Mouse (Mus musculus) kidney, embryonic 16.5 days (tissue): ENCODE measurements around the gene Fbxl19. TPM values are rescaled to one million over a fixed set of nuclear protein-coding genes. Genes with fewer than 3 reads are reported as not detected.
A peak's percentile ranks its signal among the peaks of the same experiment; 100 is the strongest.

Experiments used
- ATAC-seq: fragments of 200-750 bp; cut with Nextera tagmentation; 2 replicates; pipeline ENCODE4 v1.8.0; 2017; ENCODE audit warnings: moderate TSS enrichment; ENCODE audit not compliant: low FRiP score, low TSS enrichment
- H3K27ac ChIP-seq: fragments of 300-500 bp; sonication (generic); 2 replicates; pipeline ENCODE4 v1.5.1; 2014; ENCODE audit warnings: low read length
- H3K27me3 ChIP-seq: fragments of 300-500 bp; sonication (generic); 2 replicates; pipeline ENCODE4 v1.6.1; 2014; ENCODE audit warnings: low read length, control low read depth, mixed read lengths; ENCODE audit not compliant: insufficient read depth
- H3K36me3 ChIP-seq: fragments of 300-500 bp; sonication (generic); 2 replicates; pipeline ENCODE4 v1.6.1; 2014; ENCODE audit warnings: low read length, control low read depth, mixed read lengths; ENCODE audit not compliant: insufficient read depth
- H3K4me1 ChIP-seq: fragments of 300-500 bp; sonication (generic); 2 replicates; pipeline ENCODE4 v1.6.1; 2014; ENCODE audit warnings: low read length, control low read depth, mixed read lengths; ENCODE audit not compliant: insufficient read depth
- H3K4me2 ChIP-seq: fragments of 300-500 bp; sonication (generic); replicated peaks from 2 replicates; pipeline ENCODE4 v1.6.1; 2014; ENCODE audit warnings: low read depth, low read length
- H3K4me3 ChIP-seq: fragments of 300-500 bp; sonication (generic); 2 replicates; pipeline ENCODE4 v1.5.1; 2014; ENCODE audit warnings: mild to moderate bottlenecking, low read length
- H3K9ac ChIP-seq: fragments of 300-500 bp; sonication (generic); replicated peaks from 2 replicates; pipeline ENCODE4 v1.6.1; 2014; ENCODE audit warnings: low read length
- H3K9me3 ChIP-seq: fragments of 300-500 bp; sonication (generic); 2 replicates; pipeline ENCODE4 v1.6.1; 2016; ENCODE audit warnings: low read length, control low read depth
- WGBS: fragments of 180-500 bp; shearing (Covaris S2); extraction: QIAGEN DNeasy Blood & Tissue Kit; methylation state at CpG from one replicate; pipeline ENCODE4 v1.1.7; 2014; 5-methylcytosine and 5-hydroxymethylcytosine counted together
- polyA plus RNA-seq: library from polyadenylated mRNA; unstranded; fragments of >200 nt; fragmentation: Nextera tagmentation; extraction: Ambion mirVana; gene quantifications from 2 replicates; pipeline ENCODE4 v1.2.1, GENCODE M21; 2015

Fbxl19 gene
- polyA plus RNA-seq, 1 experiment from 2014 or later = 5.4 TPM

DNA sequence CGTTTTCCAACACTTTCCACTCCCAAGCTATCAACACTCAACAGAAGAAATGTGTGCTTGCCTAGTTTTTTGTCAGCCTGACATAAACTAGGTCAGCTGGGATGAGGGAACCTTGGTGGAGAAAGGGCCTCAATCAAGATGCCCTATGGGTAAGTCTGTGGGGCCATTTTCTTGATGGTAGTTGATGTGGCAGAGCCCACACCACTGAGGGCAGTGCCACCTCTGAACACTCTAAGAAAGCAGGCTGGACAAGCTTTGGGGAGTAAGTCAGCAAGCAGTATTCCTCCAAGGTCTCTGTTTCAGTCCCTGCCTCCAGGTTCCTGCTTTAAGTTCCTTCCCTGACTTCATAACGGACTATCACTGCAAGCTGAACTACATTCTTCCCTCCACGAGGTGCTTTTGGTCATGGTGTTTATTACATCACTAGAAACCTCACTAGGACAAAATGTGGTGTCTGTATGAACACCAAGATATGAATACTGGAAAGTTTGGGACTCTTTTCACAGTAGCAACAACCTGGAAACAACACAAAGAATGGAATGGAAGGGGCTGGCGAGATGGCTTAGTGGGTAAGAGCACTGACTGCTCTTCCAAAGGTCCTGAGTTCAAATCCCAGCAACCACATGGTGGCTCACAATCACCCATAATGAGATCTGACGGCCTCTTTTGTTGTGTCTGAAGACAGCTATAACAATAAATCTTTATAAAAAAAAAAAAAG lies 34.9 kb upstream of the Fbxl19 start:
- Histone ChIP-seq H3K4me3 (peak overlapping the region; percentile 74), H3K27me3 (no peaks in the 10 kb centered on the region), H3K4me2 (peak overlapping the region; percentile 70), H3K9ac (peak overlapping the region; percentile 91), H3K9me3 (no peaks in the 10 kb centered on the region), H3K27ac (peak overlapping the region; percentile 99), H3K36me3 (peaks cover 16% of the 10 kb centered on the region), H3K4me1 (peaks cover 58% of the 10 kb centered on the region)
- ATAC-seq = no peak
- 77% methylated on average over 5 of the region's 5 CpGs for WGBS

DNA sequence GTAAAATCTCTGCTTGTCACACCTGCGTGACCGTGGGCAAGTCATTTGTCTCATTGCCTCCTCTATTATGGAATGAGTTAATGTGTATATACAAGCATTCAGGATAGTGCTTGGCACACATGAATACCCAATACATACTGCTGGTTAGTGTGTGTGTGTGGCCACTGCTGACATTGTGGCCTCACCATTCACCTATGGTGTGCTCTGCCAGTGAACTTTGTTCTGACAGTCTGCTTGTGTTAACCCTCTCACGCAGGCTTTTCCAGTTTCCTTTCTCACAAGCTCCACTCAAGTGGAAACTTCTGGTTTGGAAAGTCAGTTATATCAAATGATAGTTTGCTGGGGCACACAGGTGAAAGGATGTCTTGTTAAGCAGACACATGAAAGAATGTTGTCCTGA lies 33.3 kb upstream of the Fbxl19 start:
- Histone ChIP-seq H3K9ac (no peak overlapping the region), H3K4me3 (no peak overlapping the region), H3K4me2 (no peak overlapping the region), H3K27me3 (no peaks in the 10 kb centered on the region), H3K4me1 (peaks cover 55% of the 10 kb centered on the region), H3K27ac (peak overlapping the region; percentile 98), H3K9me3 (no peaks in the 10 kb centered on the region), H3K36me3 (peaks cover 7% of the 10 kb centered on the region)
- ATAC-seq = no peak
- WGBS = 78% methylated on average over 3 of the region's 3 CpGs

DNA sequence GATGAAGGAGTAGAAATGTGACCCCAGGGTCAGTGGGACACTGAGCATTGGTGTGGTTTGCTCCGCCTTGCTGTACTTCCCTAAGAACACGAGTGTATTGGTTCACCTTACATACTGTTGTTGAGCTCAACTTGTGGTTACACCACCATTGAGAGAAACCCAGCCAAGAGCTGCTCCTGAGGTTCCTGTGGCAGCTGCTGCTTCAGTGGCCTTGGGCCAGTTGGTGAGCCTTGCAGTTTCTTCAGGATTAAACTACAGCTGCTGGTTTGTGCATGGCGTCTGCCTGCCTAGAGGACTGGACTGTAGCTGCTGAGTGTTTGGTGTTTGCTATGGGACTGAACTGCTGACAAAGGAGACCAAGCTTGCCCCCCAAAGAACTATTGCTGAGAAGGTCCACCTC lies 32.9 kb upstream of the Fbxl19 start:
- Histone ChIP-seq H3K27ac (peak overlapping the region; percentile 98), H3K9me3 (no peaks in the 10 kb centered on the region), H3K4me3 (no peak overlapping the region), H3K9ac (no peak overlapping the region), H3K4me1 (peaks cover 53% of the 10 kb centered on the region), H3K36me3 (peaks cover 3% of the 10 kb centered on the region; the same call in 1 of the 2 replicates), H3K27me3 (no peaks in the 10 kb centered on the region), H3K4me2 (no peak overlapping the region)
- 68% methylated on average over 3 of the region's 3 CpGs for WGBS
- ATAC-seq = no peak

- no peaks in the 10 kb centered on the region for H3K27me3 ChIP-seq
- peak within 1 kb of the TSS; percentile 66 for H3K4me2 ChIP-seq
- no peaks in the 10 kb centered on the region for H3K36me3 ChIP-seq
- peak within 1 kb of the TSS; percentile 98 for H3K27ac ChIP-seq
- H3K4me3 ChIP-seq = peak within 1 kb of the TSS; percentile 50
- peak within 1 kb of the TSS; percentile 68 for H3K9ac ChIP-seq
- WGBS = 2% methylated on average over 28 of the region's 28 CpGs
- H3K4me1 ChIP-seq = peaks cover 49% of the 10 kb centered on the region
- H3K9me3 ChIP-seq = no peaks in the 10 kb centered on the region
- peak; percentile 37 for ATAC-seq
These were observed 31.6 kb upstream of the Fbxl19 start, which contains the start of gene Ctf1 for GRCm38 (mm10) chr7:127712461-127713385. Gene Ctf1, plus strand, starts transcription at chr7:127712736.

- no peak for ATAC-seq
- H3K9ac ChIP-seq = no peak overlapping the region
- H3K4me3 ChIP-seq = no peak overlapping the region
- H3K27ac ChIP-seq = no peak overlapping the region
- H3K36me3 ChIP-seq = no peaks in the 10 kb centered on the region
- H3K9me3 ChIP-seq = no peaks in the 10 kb centered on the region
- H3K4me1 ChIP-seq = peaks cover 40% of the 10 kb centered on the region
- 73% methylated on average over 4 of the region's 4 CpGs for WGBS
- H3K27me3 ChIP-seq = no peaks in the 10 kb centered on the region
- no peak overlapping the region for H3K4me2 ChIP-seq
These were observed 29.5 kb upstream of the Fbxl19 start for GRCm38 (mm10) chr7:127714816-127715215.

DNA sequence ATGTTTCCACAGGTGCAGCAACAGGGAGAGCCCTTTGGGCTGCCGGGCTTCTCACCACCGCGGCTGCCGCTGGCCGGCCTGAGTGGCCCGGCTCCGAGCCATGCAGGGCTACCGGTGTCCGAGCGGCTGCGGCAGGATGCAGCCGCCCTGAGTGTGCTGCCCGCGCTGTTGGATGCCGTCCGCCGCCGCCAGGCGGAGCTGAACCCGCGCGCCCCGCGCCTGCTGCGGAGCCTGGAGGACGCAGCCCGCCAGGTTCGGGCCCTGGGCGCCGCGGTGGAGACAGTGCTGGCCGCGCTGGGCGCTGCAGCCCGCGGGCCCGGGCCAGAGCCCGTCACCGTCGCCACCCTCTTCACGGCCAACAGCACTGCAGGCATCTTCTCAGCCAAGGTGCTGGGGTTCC lies 27.4 kb upstream of the Fbxl19 start:
- Histone ChIP-seq H3K27ac (no peak overlapping the region), H3K4me3 (peak overlapping the region; percentile 42), H3K4me1 (peaks cover 25% of the 10 kb centered on the region), H3K9ac (peak overlapping the region; percentile 63), H3K9me3 (no peaks in the 10 kb centered on the region), H3K27me3 (no peaks in the 10 kb centered on the region), H3K4me2 (peak overlapping the region; percentile 79), H3K36me3 (no peaks in the 10 kb centered on the region)
- peak; percentile 60 for ATAC-seq
- WGBS = 1% methylated on average over 33 of the region's 41 CpGs

DNA sequence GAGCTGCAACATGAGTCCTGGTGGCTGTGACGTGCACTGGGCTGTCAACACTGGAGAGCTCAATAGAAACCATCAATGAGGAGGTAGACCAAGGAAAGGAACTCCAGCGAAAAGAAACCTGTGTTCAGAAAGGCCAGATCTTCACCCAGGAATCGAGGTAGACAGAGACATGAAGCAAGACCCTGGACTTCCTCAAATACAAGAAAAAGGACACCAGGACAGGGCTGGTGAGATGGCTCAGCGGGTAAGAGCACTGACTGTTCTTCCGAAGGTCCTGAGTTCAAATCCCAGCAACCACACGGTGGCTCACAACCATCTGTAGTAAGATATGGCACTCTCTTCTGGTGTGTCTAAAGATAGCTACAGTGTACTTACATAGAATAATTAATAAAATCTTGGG lies 26.0 kb upstream of the Fbxl19 start:
- H3K4me3 ChIP-seq = no peak overlapping the region
- H3K9me3 ChIP-seq = no peaks in the 10 kb centered on the region
- no peak overlapping the region for H3K27ac ChIP-seq
- no peak overlapping the region for H3K4me2 ChIP-seq
- 88% methylated on average over 6 of the region's 6 CpGs for WGBS
- no peak for ATAC-seq
- no peaks in the 10 kb centered on the region for H3K36me3 ChIP-seq
- H3K9ac ChIP-seq = no peak overlapping the region
- no peaks in the 10 kb centered on the region for H3K27me3 ChIP-seq
- H3K4me1 ChIP-seq = peaks cover 14% of the 10 kb centered on the region

- H3K4me3 ChIP-seq = no peak overlapping the region
- H3K36me3 ChIP-seq = no peaks in the 10 kb centered on the region
- ATAC-seq = no peak
- H3K9ac ChIP-seq = no peak overlapping the region
- no peak overlapping the region for H3K4me2 ChIP-seq
- no peaks in the 10 kb centered on the region for H3K27me3 ChIP-seq
- H3K4me1 ChIP-seq = peaks cover 8% of the 10 kb centered on the region
- 89% methylated on average over 6 of the region's 6 CpGs for WGBS
- no peak overlapping the region for H3K27ac ChIP-seq
- H3K9me3 ChIP-seq = no peaks in the 10 kb centered on the region
These were observed 25.1 kb upstream of the Fbxl19 start for GRCm38 (mm10) chr7:127719258-127719657.

DNA sequence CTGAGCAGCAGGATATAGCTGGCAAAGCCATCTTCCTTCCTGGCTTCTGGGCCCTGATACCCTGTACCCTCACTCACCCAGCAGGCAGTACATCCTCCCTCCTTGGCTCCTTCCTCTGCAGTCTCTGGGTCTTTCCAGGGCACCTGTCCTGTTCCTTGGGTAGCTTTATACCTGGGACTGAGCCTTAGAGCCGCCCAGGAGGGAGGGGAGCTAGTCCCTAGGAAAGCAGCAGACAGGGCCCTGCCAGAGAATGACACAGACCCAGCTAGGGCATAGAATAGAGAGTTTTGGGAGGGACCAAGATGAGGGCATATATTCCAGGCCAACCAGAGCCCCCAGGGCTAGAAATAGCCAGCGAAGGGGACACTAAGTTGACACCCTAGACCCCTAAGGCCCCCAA lies 18.9 kb upstream of the Fbxl19 start:
- Histone ChIP-seq H3K4me1 (no peaks in the 10 kb centered on the region), H3K27ac (no peak overlapping the region), H3K9me3 (no peaks in the 10 kb centered on the region), H3K36me3 (no peaks in the 10 kb centered on the region), H3K27me3 (no peaks in the 10 kb centered on the region), H3K4me2 (no peak overlapping the region), H3K4me3 (no peak overlapping the region), H3K9ac (no peak overlapping the region)
- WGBS = 52% methylated on average over 2 of the region's 2 CpGs
- no peak for ATAC-seq

GRCm38 (mm10) chr7:127725924-127726323 lies 18.4 kb upstream of the Fbxl19 start:
- Histone ChIP-seq H3K27ac (no peak overlapping the region), H3K36me3 (no peaks in the 10 kb centered on the region), H3K9me3 (no peaks in the 10 kb centered on the region), H3K4me3 (no peak overlapping the region), H3K4me1 (no peaks in the 10 kb centered on the region), H3K27me3 (no peaks in the 10 kb centered on the region), H3K9ac (no peak overlapping the region), H3K4me2 (no peak overlapping the region)
- ATAC-seq = no peak
- 65% methylated on average over 6 of the region's 6 CpGs for WGBS
